Mouse (Mus musculus) embryonic facial prominence, embryonic 13.5 days (tissue): ENCODE measurements around the gene Pck2. TPM values are rescaled to one million over a fixed set of nuclear protein-coding genes. Genes with fewer than 3 reads are reported as not detected.
A peak's percentile ranks its signal among the peaks of the same experiment; 100 is the strongest.

Experiments used
- ATAC-seq: fragments of 200-750 bp; cut with Nextera tagmentation; 2 replicates; pipeline ENCODE4 v1.8.0; 2017; ENCODE audit warnings: low read depth; ENCODE audit not compliant: insufficient number of reproducible peaks, insufficient read depth, low FRiP score, low TSS enrichment
- H3K27ac ChIP-seq: fragments of 300-500 bp; sonication (generic); 2 replicates; pipeline ENCODE4 v1.5.1; 2015; ENCODE audit warnings: moderate library complexity, mild to moderate bottlenecking, inconsistent platforms
- H3K27me3 ChIP-seq: fragments of 300-500 bp; sonication (generic); 2 replicates; pipeline ENCODE4 v1.6.1; 2015; ENCODE audit warnings: mild to moderate bottlenecking, inconsistent platforms
- H3K36me3 ChIP-seq: fragments of 300-500 bp; sonication (generic); 2 replicates; pipeline ENCODE4 v1.6.1; 2015; ENCODE audit warnings: mild to moderate bottlenecking, inconsistent platforms
- H3K4me1 ChIP-seq: fragments of 300-500 bp; sonication (generic); 2 replicates; pipeline ENCODE4 v1.6.1; 2015; ENCODE audit warnings: inconsistent platforms
- H3K4me2 ChIP-seq: fragments of 300-500 bp; sonication (generic); 2 replicates; pipeline ENCODE4 v1.6.1; 2015; ENCODE audit warnings: moderate library complexity, mild to moderate bottlenecking, inconsistent platforms
- H3K4me3 ChIP-seq: fragments of 300-500 bp; sonication (generic); 2 replicates; pipeline ENCODE4 v1.5.1; 2015; ENCODE audit warnings: mild to moderate bottlenecking, inconsistent platforms
- H3K9ac ChIP-seq: fragments of 300-500 bp; sonication (generic); 2 replicates; pipeline ENCODE4 v1.6.1; 2015; ENCODE audit warnings: mild to moderate bottlenecking, inconsistent platforms
- H3K9me3 ChIP-seq: fragments of 300-500 bp; sonication (generic); 2 replicates; pipeline ENCODE4 v1.6.1; 2016; ENCODE audit warnings: inconsistent platforms
- WGBS: fragments of 180-500 bp; shearing (Covaris S2); methylation state at CpG from one replicate; pipeline ENCODE4 v1.1.7; 2015; ENCODE audit warnings: mixed read lengths; 5-methylcytosine and 5-hydroxymethylcytosine counted together
- polyA plus RNA-seq: library from polyadenylated mRNA; unstranded; fragments of >200 nt; fragmentation: Nextera tagmentation; extraction: Ambion mirVana; gene quantifications from 2 replicates; pipeline ENCODE4 v1.2.1, GENCODE M21; 2015

Pck2 gene
- polyA plus RNA-seq, 1 experiment from 2014 or later = 35.0 TPM

DNA sequence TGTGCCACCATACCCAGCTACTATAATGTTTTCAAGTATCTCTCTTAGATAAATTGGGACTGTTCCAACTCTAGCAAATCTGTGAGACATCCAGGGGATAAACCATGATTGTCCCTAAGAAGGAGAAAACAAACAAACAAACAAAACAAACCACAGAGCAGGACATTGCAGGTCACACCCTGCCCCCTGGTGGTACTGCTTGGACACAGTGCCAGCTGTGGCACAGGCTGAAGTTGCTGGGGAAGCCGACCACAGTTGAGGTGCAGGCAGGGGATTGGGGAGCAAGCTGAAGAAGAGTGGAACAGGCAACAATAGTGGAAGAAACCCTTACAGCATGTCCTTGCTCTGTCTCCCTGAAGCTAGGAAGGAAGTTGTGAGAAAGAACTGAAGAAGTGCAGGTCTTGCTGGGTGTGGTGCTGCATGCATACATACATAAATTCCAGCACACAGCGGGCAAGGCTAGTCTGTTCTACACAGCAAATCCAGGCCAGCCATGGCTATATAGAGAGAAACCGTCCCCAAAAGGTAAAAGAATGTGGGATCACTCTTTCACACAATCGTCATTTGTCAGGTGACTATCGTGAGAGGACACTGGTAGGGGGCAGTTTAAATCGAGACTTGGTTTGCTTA is 3.8 kb upstream of the Pck2 start:
- no peak for ATAC-seq
- 50% methylated on average over 6 of the region's 6 CpGs for WGBS
- no peak overlapping the region for H3K4me2 ChIP-seq
- peaks cover 11% of the 10 kb centered on the region for H3K4me1 ChIP-seq
- no peak overlapping the region for H3K9ac ChIP-seq
- no peaks in the 10 kb centered on the region for H3K36me3 ChIP-seq
- no peak overlapping the region for H3K27ac ChIP-seq
- no peaks in the 10 kb centered on the region for H3K9me3 ChIP-seq
- H3K27me3 ChIP-seq = 0 out of 2 replicates have a peak, but pooled peaks cover 2% of the 10 kb centered on the region
- no peak overlapping the region for H3K4me3 ChIP-seq

DNA sequence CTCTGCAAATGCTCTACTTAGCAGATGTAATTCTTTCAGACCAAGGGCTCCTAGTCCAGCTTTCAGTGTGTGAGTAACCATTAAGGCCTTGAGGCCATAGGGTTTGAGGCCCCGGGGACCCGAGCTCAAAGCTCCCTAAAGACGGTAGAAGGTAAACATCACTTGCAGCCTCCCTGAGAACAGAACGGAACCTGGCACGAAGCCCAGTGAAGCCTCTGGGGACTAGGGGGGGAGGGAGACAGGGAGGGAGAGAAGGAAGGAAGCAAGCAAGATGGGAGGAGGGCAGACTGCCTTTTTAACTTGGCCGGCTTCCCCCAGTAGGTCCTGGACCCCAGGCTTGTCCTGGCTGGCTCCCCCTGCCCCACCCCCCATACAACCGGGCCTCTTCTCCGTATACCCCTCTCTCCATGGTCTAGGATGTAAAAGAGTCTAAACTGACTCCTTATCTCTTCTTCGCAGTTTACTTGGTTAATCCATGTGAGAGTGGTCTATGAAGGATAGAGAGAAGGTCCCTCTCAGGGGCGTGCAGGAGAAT is 788 bp downstream of the Pck2 start:
- peak overlapping the region; percentile 61 for H3K4me3 ChIP-seq
- peaks cover 19% of the 10 kb centered on the region for H3K4me1 ChIP-seq
- peak overlapping the region; percentile 82 for H3K4me2 ChIP-seq
- 2% methylated on average over 10 of the region's 10 CpGs for WGBS
- no peaks in the 10 kb centered on the region for H3K9me3 ChIP-seq
- peak overlapping the region; percentile 91 for H3K27ac ChIP-seq
- H3K9ac ChIP-seq = peak overlapping the region; percentile 83
- peaks cover 26% of the 10 kb centered on the region for H3K36me3 ChIP-seq
- ATAC-seq = peak; percentile 53
- H3K27me3 ChIP-seq = 0 out of 2 replicates have a peak, but pooled peaks cover 2% of the 10 kb centered on the region

DNA sequence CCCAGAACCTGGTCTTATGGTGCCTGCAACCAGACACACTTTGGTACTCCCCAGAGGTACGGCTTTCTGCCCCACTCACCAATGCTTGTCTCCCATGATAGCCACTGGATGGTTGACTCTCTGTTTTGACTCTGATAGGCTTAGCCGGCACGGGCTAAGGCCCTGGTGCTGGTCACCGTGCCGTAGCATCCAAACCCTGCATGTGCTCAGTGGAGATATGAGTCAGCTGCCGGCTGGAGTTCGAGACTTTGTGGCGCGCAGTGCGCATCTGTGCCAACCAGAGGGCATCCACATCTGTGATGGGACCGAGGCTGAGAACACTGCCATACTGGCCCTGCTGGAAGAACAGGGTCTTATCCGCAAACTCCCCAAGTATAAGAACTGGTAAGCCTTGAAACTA is 2.2 kb downstream of the Pck2 start:
- no peak for ATAC-seq
- Histone ChIP-seq H3K9ac (no peak overlapping the region), H3K27me3 (0 out of 2 replicates have a peak, but pooled peaks cover 2% of the 10 kb centered on the region), H3K36me3 (peaks cover 38% of the 10 kb centered on the region), H3K27ac (no peak overlapping the region), H3K4me2 (no peak overlapping the region), H3K4me1 (peaks cover 19% of the 10 kb centered on the region), H3K4me3 (no peak overlapping the region), H3K9me3 (no peaks in the 10 kb centered on the region)
- 96% methylated on average over 12 of the region's 12 CpGs for WGBS

DNA sequence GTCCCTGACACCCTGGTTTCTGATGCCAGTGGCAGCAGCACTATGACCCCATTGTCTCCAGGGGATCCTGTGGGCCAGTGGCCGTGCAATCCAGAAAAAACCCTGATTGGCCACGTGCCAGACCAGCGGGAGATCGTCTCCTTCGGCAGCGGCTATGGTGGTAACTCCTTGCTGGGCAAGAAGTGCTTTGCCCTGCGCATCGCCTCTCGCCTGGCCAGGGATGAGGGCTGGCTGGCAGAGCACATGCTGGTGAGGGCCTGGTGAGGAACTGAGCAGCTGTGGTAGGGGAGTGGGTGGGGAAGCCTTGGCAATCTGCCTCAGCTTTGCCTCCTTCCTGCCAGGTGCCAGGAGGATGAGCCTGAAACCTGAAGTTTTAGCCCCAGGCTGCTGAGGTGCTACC is 4.3 kb downstream of the Pck2 start:
- no peak for ATAC-seq
- H3K9me3 ChIP-seq = no peaks in the 10 kb centered on the region
- H3K9ac ChIP-seq = no peak overlapping the region
- H3K4me1 ChIP-seq = peaks cover 19% of the 10 kb centered on the region
- H3K4me2 ChIP-seq = no peak overlapping the region
- H3K4me3 ChIP-seq = no peak overlapping the region
- whole genome bisulfite sequencing = 85% methylated on average over 9 of the region's 9 CpGs
- no peak overlapping the region for H3K27ac ChIP-seq
- peaks cover 57% of the 10 kb centered on the region for H3K36me3 ChIP-seq
- no peaks in the 10 kb centered on the region for H3K27me3 ChIP-seq

DNA sequence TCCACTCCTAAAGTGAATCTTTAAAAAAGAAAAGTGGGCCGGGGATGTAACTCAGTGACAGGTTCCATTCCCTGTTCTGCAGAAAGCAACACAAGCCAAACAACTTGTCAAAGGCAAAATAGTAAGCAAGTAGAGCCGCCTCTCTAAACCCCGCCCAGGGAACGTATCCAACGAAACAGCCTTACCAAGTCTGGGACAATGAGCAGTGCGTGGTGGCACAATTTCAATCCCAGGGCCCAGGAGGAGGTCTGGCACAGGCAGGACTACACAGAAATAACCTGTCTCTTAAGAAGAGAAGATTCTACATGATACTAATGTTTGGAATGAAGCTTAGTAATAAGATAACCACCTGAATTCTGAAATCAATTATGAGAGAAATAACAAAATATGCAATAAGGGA is 10.1 kb downstream of the Pck2 start:
- no peak for ATAC-seq
- WGBS = 87% methylated on average over 6 of the region's 6 CpGs
- no peak overlapping the region for H3K4me2 ChIP-seq
- H3K27ac ChIP-seq = no peak overlapping the region
- H3K27me3 ChIP-seq = no peaks in the 10 kb centered on the region
- no peak overlapping the region for H3K4me3 ChIP-seq
- no peak overlapping the region for H3K9ac ChIP-seq
- H3K36me3 ChIP-seq = peaks cover 39% of the 10 kb centered on the region
- H3K4me1 ChIP-seq = no peaks in the 10 kb centered on the region
- no peaks in the 10 kb centered on the region for H3K9me3 ChIP-seq

DNA sequence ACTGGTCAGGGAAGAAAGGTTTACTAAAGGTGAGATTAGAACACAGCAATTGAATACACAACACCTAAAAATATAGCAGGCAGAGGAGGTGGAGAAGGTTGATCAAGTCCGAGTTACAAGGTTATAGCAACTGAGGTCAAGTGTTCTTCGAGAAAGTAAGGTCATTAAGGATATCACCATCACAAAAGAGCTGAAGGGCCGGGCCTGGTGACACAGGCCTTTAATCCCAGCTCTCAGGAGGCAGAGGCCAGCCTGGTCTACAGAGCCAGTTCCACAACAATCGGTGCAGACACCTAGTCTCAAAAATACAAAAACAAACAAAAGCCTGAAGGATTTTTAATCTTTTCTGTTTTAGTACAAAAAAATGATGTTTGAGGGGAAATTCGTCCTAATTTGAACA is 11.3 kb downstream of the Pck2 start:
- Histone ChIP-seq H3K4me2 (no peak overlapping the region), H3K4me1 (no peaks in the 10 kb centered on the region), H3K9me3 (no peaks in the 10 kb centered on the region), H3K27me3 (no peaks in the 10 kb centered on the region), H3K4me3 (no peak overlapping the region), H3K36me3 (peaks cover 28% of the 10 kb centered on the region), H3K27ac (no peak overlapping the region), H3K9ac (no peak overlapping the region)
- no peak for ATAC-seq
- WGBS = 71% methylated on average over 5 of the region's 5 CpGs

DNA sequence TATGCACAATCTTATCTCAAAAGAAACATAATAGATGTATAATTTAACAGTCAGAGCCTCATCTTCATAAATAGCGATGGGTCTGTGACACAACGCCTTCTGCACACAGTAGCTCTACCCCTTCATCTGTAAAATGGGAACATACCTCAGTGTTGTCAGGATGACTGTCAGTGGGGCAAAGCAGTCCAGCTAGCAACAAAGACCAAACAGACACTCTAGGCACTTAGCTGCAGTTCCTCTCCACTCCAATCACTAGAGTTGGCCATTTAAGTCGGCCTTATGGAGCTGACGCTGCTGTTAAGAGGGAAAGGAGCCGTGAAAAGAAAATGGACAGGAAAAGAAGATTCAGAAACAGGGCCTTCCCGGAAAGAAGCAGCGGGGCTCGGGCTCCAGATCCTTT is 11.7 kb downstream of the Pck2 start:
- H3K4me2 ChIP-seq = no peak overlapping the region

DNA sequence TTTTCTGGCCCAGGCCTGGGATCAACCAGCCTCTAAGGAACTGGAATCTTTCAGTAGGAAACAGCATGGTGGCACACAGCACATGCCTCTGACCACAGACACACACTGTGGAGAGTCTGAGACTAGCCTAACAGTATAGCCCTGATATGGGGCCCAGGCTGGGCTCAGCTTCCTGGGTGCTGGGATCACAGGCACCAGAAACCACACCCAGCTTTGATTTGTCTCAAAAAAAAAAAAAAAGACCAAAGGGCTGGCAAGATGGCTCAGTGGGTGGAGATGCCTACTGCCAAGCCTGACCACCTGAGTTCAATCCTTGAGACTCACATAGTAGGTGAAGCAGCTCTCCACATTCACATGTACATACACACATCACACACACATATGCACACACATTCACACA is 14.6 kb downstream of the Pck2 start:
- no peaks in the 10 kb centered on the region for H3K9me3 ChIP-seq
- H3K9ac ChIP-seq = no peak overlapping the region
- H3K4me1 ChIP-seq = 0 out of 2 replicates have a peak, but pooled peaks cover 5% of the 10 kb centered on the region
- no peak for ATAC-seq
- H3K36me3 ChIP-seq = no peaks in the 10 kb centered on the region
- no peaks in the 10 kb centered on the region for H3K27me3 ChIP-seq
- H3K27ac ChIP-seq = no peak overlapping the region
- no peak overlapping the region for H3K4me3 ChIP-seq
- H3K4me2 ChIP-seq = no peak overlapping the region

More for the DNA sequence above, 11.7 kb downstream of the Pck2 start:
- WGBS = 90% methylated on average over 8 of the region's 8 CpGs
- Histone ChIP-seq H3K36me3 (peaks cover 25% of the 10 kb centered on the region), H3K9me3 (no peaks in the 10 kb centered on the region), H3K27me3 (no peaks in the 10 kb centered on the region), H3K4me3 (no peak overlapping the region), H3K9ac (no peak overlapping the region), H3K4me1 (0 out of 2 replicates have a peak, but pooled peaks cover under 1% of the 10 kb centered on the region), H3K27ac (no peak overlapping the region)
- no peak for ATAC-seq

DNA sequence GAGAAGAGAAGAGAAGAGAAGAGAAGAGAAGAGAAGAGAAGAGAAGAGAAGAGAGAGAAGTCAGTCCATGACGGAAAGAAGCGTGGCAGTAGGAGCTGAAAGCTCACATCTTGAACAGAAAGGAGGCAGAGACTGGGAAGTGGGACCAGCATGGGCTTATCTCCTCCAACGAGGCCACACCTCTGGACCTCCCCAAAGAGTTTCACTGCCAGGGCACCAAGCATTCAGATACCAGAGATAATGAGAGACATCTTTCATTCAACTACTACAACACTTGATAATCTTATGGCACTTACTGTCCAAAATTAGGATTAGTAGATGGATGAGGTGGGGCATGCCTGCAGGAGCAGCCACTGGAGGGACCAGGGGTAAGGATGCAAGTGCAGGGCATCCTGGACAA is 15.7 kb downstream of the Pck2 start:
- Histone ChIP-seq H3K9ac (no peak overlapping the region), H3K4me1 (0 out of 2 replicates have a peak, but pooled peaks cover 5% of the 10 kb centered on the region), H3K4me2 (no peak overlapping the region), H3K27me3 (no peaks in the 10 kb centered on the region), H3K4me3 (no peak overlapping the region), H3K27ac (no peak overlapping the region), H3K9me3 (no peaks in the 10 kb centered on the region), H3K36me3 (no peaks in the 10 kb centered on the region)
- ATAC-seq = no peak
- 85% methylated on average over 3 of the region's 3 CpGs for WGBS

DNA sequence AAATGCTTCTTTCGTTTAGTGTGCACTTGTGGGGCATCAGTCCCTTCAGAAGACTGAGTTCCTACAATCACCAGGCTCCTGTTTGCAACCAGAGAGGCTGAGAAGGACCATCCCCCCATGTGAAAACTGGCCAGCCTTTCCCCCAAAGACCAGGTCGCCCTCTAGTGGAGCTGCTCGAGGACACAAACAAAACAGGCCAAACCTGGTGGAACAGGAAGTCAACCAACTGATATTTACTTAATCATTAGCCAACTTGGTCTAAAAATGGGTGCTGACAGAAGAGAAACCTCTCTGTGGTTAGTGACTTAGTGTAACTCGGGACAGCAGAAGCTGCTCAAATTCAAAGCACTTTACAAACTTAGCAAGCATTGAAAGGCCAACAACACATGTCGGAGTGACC is 16.9 kb downstream of the Pck2 start:
- Histone ChIP-seq H3K27me3 (no peaks in the 10 kb centered on the region), H3K4me1 (peaks cover 15% of the 10 kb centered on the region), H3K4me2 (no peak overlapping the region), H3K4me3 (no peak overlapping the region), H3K9ac (no peak overlapping the region), H3K27ac (no peak overlapping the region), H3K9me3 (no peaks in the 10 kb centered on the region), H3K36me3 (no peaks in the 10 kb centered on the region)
- no peak for ATAC-seq
- 31% methylated on average over 5 of the region's 5 CpGs for WGBS

DNA sequence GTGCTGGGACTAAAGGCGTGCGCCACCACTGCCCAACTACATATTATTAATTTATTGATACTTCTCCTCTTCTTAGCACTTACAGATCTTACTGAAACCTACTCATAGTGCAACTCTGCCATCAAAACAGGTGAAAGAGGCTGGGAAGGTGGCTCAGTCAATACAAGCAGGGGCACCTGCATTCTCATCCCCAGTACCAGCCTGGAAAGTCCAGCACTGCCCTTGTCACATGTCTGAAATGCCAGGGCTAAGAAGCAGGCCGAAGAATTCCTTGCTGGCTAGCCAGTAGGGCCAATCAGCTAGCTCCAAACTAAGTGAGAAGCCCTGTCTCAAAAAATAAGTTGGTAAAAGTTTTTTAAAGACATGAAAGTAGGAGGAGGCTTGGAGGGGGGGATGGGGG is 17.5 kb downstream of the Pck2 start:
- no peaks in the 10 kb centered on the region for H3K9me3 ChIP-seq
- no peak overlapping the region for H3K9ac ChIP-seq
- no peak overlapping the region for H3K27ac ChIP-seq
- no peaks in the 10 kb centered on the region for H3K27me3 ChIP-seq
- H3K4me3 ChIP-seq = no peak overlapping the region
- peaks cover 18% of the 10 kb centered on the region for H3K4me1 ChIP-seq
- H3K4me2 ChIP-seq = no peak overlapping the region
- WGBS = 91% methylated on average over 3 of the region's 3 CpGs
- ATAC-seq = no peak
- no peaks in the 10 kb centered on the region for H3K36me3 ChIP-seq

DNA sequence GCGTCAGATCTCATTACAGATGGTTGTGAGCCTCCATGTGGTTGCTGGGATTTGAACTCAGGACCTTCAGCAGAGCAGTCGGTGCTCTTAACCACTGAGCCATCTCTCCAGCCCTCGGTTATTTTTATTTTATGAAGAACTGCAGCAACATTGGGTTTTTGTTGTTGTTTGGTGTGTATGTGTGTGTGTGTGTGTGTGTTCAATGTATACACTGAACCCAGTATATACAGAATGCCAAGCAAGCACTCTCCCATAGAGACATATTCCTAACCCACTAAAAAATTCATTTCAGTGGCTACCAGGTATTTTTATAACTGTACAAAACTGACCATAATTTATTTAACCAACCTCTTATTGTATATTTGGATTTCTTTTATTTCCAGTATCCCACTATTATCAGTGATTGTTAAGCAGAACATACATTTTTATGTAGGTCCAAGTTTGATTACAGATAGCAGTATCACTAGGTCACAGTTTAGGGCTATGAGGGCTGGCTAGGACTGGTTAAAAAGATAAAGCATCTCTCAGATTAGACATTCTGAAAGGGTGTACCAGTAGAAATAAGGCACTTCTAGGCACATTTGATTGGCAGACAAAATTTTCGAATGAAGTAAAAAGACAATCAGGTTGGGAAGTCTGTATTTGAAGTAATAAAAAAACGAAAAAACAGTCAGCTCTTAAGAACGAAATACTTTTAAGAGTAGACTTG is 18.8 kb downstream of the Pck2 start:
- H3K36me3 ChIP-seq = peaks cover 7% of the 10 kb centered on the region
- H3K4me3 ChIP-seq = peak overlapping the region; percentile 70
- no peak overlapping the region for H3K9ac ChIP-seq
- peak overlapping the region; percentile 80 for H3K4me2 ChIP-seq
- H3K9me3 ChIP-seq = no peaks in the 10 kb centered on the region
- 52% methylated on average over 6 of the region's 6 CpGs for WGBS
- no peaks in the 10 kb centered on the region for H3K27me3 ChIP-seq
- ATAC-seq = no peak
- H3K4me1 ChIP-seq = peaks cover 18% of the 10 kb centered on the region
- no peak overlapping the region for H3K27ac ChIP-seq
